Mouse (Mus musculus) layer of hippocampus, postnatal 14 days (tissue): ENCODE data around the gene Uncx. TPM values are rescaled to one million over a fixed set of nuclear protein-coding genes. Genes with fewer than 3 reads are reported as not detected.
"Not testable (repeated sequence)": the region's sequence is repeated elsewhere in the genome, so short reads cannot be mapped to it uniquely, and the experiment has no call there.

Source experiments
- DNase-seq, 2 experiments: peaks; one replicate each; pipeline ENCODE4 v3.0.0; 2021 to 2022; ENCODE audit warnings: low spot score in 2 of 2, mixed read lengths in 1 of 2
- total RNA-seq, 2 experiments: library from RNA; stranded (reverse); gene quantifications; 2 replicates each; pipeline ENCODE4 v1.2.3; 2021

Uncx gene
- total RNA-seq, 2 experiments from 2014 or later, result 0.19 TPM; not detected in 1

DNA sequence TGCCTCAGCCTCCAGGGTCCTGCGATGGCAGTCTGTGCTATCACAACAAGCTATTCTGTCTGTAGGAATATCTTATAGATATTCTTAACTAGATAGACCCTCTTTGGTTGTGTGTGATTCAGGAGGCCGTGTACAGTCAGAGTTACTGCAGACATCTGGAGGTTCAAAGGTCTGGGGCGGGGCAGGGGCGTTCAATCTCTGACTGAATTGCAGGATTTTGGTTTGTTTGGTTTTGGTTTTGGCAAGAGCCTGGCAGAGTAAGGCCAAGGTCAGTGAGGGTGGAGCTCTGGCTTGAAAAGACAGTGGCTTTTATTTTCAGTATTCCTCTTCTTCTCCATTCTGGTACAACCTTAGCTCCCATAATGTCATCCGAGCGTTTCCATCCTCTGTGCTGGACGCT, 16.5 kb downstream of the Uncx start:
- DNase-seq, result no peak

DNA sequence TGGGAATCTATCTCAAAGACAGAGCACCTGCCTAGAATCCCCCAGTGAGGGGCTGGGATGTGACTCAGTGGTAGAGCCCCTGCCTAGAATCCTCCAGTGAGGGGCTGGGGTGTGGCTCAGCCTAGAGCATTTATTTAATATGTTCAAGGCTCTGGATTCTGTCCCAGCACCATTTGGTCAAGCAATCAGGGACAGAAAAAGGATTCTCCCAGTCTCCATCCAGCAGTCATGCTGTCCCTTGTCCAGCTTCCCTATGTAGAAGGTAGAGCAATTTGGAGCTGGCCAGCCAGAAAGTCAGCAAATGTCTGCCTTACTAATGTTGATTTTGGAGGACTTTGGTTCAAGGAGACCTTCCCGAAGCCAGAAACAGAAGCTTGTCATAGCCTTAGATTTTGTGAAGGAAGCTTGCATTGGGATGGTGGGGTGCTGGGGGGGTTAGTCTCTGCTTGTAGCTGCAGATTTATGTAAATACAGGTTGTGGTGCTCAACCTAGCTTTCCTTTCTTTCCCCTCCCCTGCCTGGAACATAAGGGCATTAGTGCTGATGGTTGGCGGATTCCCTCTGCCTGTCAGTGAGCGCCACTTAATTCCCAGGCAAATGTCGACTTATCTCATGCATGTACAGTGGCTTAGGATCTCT, 18.2 kb downstream of the Uncx start:
- no peak for DNase-seq

- no peak for DNase-seq
Measured at GRCm38 (mm10) chr5:139564663-139565062, 21.4 kb downstream of the Uncx start.

DNA sequence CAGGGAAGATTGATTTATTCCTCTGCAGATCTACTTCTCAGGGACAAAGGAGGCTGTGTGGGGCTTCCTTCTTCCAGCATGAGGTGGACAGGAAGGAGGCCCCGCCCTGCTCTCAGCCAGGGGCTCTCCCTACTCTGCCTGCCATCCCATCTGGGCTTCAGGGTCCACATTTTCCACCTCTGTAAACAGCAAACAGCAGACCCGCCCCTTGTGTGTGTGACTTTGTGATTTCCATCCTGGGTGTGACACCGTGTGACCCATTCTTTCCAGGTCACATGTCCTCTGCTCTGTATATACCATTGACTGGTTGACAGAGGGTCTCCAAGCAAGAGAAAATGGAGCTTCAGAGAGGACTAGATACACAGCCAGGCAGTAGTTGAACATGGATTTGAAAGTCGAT, 22.2 kb downstream of the Uncx start:
- no peak for DNase-seq

GRCm38 (mm10) chr5:139566640-139567399, 23.5 kb downstream of the Uncx start:
- DNase-seq, result no peak

- DNase-seq, result no peak
Measured at GRCm38 (mm10) chr5:139568079-139568478, 24.8 kb downstream of the Uncx start.

DNA sequence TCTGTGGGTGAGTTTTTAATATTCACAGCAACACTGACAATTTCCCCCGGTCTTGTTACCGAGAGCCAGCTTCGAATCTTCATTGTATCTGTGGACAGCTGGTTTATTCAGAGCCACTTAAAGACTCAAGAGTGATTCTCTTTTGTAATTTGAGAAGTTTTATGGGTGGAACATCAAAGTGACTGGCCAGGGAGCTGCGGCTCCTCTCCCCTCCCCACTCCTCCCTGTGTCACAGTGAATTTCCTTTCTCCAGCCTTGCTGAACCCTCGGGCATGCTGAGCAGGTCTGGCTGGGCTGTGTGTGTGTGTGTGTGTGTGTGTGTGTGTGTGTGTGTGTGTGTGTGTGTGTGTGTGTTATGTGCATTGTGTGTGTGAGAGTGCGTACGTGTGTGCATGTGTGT, 29.2 kb downstream of the Uncx start:
- DNase-seq, result no peak

- DNase-seq, result no peak
Measured at GRCm38 (mm10) chr5:139573606-139574311, 30.5 kb downstream of the Uncx start.

- DNase-seq, result no peak
Measured at GRCm38 (mm10) chr5:139575054-139575453, 31.8 kb downstream of the Uncx start.

GRCm38 (mm10) chr5:139580171-139580743, 37.0 kb downstream of the Uncx start:
- DNase-seq, result no peak

GRCm38 (mm10) chr5:139581308-139581868, 38.1 kb downstream of the Uncx start:
- no peak for DNase-seq

- peak in 1 of 2 experiments; percentile 9 for DNase-seq
Measured at GRCm38 (mm10) chr5:139584971-139585747, 41.9 kb downstream of the Uncx start.

DNA sequence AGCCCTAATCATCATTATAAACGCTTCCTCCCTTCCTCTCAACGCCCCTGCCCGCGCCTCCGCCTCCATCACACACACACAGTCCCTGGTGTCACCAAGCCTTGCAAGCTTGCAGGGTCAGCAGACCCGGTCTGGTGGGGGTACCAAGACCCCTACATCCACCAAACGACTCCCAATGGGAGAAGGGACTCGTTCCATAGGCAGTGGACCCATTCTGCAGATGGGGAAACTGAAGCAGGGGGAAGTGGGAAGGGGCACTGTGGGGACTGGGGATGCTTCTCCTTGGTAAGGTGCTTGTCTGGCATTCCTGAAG, 42.4 kb downstream of the Uncx start:
- DNase-seq, result no peak

GRCm38 (mm10) chr5:139587459-139587858, 44.2 kb downstream of the Uncx start:
- not testable (repeated sequence) for DNase-seq

GRCm38 (mm10) chr5:139590682-139591360, 47.5 kb downstream of the Uncx start:
- DNase-seq, result not testable (repeated sequence)

DNA sequence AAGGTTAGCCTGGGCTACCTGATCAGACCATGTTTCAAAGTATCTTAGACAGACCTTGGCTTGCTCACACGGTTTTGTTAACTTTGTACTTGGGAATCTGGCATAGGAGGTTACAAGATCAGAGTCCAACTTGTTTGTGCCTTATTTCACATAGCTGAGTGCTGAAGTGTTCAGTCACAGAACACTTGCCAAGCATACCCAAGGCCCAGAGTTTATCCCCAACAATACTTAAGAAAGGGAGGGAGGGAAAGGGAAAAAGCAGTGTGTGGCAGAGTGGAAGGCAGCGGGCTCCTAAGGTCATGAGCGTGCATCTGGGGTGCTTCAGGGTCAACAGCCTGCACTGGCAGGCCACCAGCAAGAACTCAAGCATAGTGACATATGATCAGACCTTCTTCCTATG, 48.7 kb downstream of the Uncx start:
- no peak for DNase-seq

DNA sequence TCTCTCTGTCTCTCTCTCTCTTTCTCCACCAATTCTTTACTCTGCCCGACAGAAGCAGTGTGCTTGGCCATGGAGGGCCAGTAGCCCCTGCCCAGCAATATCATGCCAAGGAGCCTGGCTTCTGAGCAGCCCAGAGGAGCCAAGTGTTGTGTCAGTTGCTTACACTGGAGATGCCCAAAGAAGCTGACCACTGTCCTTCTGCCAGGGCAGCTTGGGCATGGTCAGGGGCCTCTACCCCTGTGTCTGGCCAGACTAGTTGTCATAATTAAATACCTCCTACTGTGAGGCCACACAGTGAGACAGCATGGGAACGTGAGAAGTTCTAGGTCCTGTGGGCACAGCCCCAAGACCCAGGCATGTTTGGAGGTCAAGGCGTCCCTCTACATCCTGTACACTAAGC, 49.6 kb downstream of the Uncx start:
- no peak for DNase-seq

GRCm38 (mm10) chr5:139593746-139594145, 50.5 kb downstream of the Uncx start:
- no peak for DNase-seq

DNA sequence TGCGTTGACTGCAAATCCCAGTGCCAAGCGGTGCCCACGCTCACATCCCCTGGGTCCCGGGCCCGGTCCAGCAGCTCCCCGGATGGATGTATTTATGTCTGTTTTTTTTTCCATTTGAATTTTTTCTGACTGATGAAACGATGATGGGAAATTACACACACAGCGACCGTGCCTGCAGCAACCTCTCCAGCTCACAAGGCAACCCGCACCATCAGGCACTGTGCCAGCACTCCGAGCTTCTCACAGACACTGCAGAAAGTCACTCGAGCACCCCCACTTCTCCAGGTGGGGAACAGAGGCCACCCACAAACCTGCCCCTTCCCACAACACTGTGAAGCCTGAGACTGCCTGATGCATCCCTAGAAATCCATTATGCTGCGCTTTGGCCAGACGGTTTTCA, 51.7 kb downstream of the Uncx start:
- DNase-seq, result no peak
